Mouse (Mus musculus): ENCODE results near the gene Olfr109.

Olfr109 gene

DNA sequence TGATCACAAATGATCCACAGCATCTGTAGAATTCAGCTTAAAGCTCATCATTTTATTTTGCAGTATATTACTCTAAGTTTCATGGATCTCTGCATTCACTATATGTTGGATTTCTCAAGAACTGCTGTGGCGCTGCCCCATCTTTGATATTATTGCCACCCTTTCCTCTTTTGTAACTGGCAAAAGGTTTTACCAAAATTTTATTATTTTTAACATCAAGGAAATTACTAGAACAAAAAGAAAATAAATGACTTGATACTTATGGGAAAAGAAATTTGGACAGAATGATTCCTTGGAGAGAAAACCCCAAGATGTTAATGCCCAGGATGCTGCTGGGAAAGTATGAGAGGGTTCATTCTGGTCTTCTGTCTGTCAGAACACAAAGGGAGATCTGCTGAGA lies at the start of gene Olfr109:
Gene Olfr109, plus strand, starts transcription at position 301 of the 400 bp plus-strand sequence.
- no peak for DNase-seq (ENCODE audit: low spot score)

- DNase-seq (ENCODE audit: low spot score): no peak
Observed at GRCm38 (mm10) chr17:37413380-37413779, 45.3 kb upstream of the Olfr109 start.

- no peak for DNase-seq (ENCODE audit: low spot score)
Observed at GRCm38 (mm10) chr17:37445180-37445579, 13.5 kb upstream of the Olfr109 start, which contains the start of gene Olfr108. Olfr108 (plus strand) TSS chr17:37445480.

GRCm38 (mm10) chr17:37483452-37483851 lies 24.7 kb downstream of the Olfr109 start, which contains the start of gene H2-M2:
H2-M2 (minus strand) TSS chr17:37483552.
- DNase-seq (ENCODE audit: low spot score): no peak

- DNase-seq (ENCODE audit: low spot score): no peak
Observed at GRCm38 (mm10) chr17:37491930-37492518, 33.3 kb downstream of the Olfr109 start, which contains the start of gene Olfr110. Olfr110 (plus strand) TSS chr17:37492468.

DNA sequence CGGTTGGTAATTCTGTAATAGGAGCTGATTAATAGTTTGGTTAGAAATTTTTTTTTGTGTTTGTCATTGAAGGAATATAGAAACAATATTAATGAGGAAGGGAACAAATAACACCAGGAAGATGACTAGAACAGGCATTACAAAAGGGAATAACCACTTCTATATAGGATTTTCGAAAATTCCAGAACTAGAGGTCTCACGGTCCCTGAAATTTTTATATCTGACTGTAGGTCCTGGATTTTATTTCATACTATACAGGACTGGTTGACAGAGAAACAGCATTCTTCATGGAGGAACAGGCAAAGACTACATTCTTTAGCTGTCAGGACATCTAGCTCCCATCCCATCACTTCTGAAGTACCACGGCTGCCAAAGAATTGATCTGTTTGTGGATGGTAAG lies 49.0 kb downstream of the Olfr109 start, which contains the start of gene Olfr111:
Gene Olfr111, plus strand, starts transcription at position 301 of the 400 bp plus-strand sequence.
- DNase-seq (ENCODE audit: low spot score): no peak
